Mouse (Mus musculus) hindbrain, embryonic 13.5 days (tissue): ENCODE results near the gene Epas1. TPM values are rescaled to one million over a fixed set of nuclear protein-coding genes. Genes with fewer than 3 reads are reported as not detected.

Experiments used
- ATAC-seq: fragments of 200-750 bp; cut with Nextera tagmentation; 2 replicates; pipeline ENCODE4 v1.8.0; 2017; ENCODE audit warnings: moderate TSS enrichment; ENCODE audit not compliant: low FRiP score
- H3K27ac ChIP-seq: fragments of 300-500 bp; sonication (generic); 2 replicates; pipeline ENCODE4 v1.5.1; 2015; ENCODE audit warnings: inconsistent platforms, mild to moderate bottlenecking, moderate library complexity
- H3K27me3 ChIP-seq: fragments of 300-500 bp; sonication (generic); 2 replicates; pipeline ENCODE4 v1.6.1; 2015; ENCODE audit warnings: mild to moderate bottlenecking, inconsistent platforms
- H3K36me3 ChIP-seq: fragments of 300-500 bp; sonication (generic); 2 replicates; pipeline ENCODE4 v1.6.1; 2015; ENCODE audit warnings: mild to moderate bottlenecking, inconsistent platforms
- H3K4me1 ChIP-seq: fragments of 300-500 bp; sonication (generic); replicated peaks from 2 replicates; pipeline ENCODE4 v1.6.1; 2015; ENCODE audit warnings: inconsistent platforms
- H3K4me2 ChIP-seq: fragments of 300-500 bp; sonication (generic); 2 replicates; pipeline ENCODE4 v1.6.1; 2015; ENCODE audit warnings: inconsistent platforms, mild to moderate bottlenecking, moderate library complexity
- H3K4me3 ChIP-seq: fragments of 300-500 bp; sonication (generic); 2 replicates; pipeline ENCODE4 v1.5.1; 2015; ENCODE audit warnings: mild to moderate bottlenecking, inconsistent platforms
- H3K9ac ChIP-seq: fragments of 300-500 bp; sonication (generic); 2 replicates; pipeline ENCODE4 v1.6.1; 2015; ENCODE audit warnings: mild to moderate bottlenecking, inconsistent platforms
- H3K9me3 ChIP-seq: fragments of 300-500 bp; sonication (generic); 2 replicates; pipeline ENCODE4 v1.6.1; 2016; ENCODE audit warnings: inconsistent platforms
- WGBS: fragments of 180-500 bp; shearing (Covaris S2); methylation state at CpG from one replicate; pipeline ENCODE4 v1.1.7; 2015; 5-methylcytosine and 5-hydroxymethylcytosine counted together
- polyA plus RNA-seq: library from polyadenylated mRNA; unstranded; fragments of >200 nt; fragmentation: Nextera tagmentation; extraction: Ambion mirVana; gene quantifications from 2 replicates; pipeline ENCODE4 v1.2.1, GENCODE M21; 2015

Epas1 gene
- polyA plus RNA-seq, 1 experiment from 2014 or later: 4.6 TPM

- 76% methylated on average over 11 of the region's 11 CpGs for WGBS
Observed at GRCm38 (mm10) chr17:86801213-86801815, 47.8 kb downstream of the Epas1 start.

GRCm38 (mm10) chr17:86801876-86802275 is 48.4 kb downstream of the Epas1 start:
- Histone ChIP-seq H3K4me3 (no peak overlapping the region), H3K9ac (no peak overlapping the region), H3K4me2 (no peak overlapping the region), H3K36me3 (no peaks in the 10 kb centered on the region), H3K9me3 (no peaks in the 10 kb centered on the region), H3K27me3 (no peaks in the 10 kb centered on the region), H3K27ac (peak overlapping the region; percentile 52; the same call in 1 of the 2 replicates), H3K4me1 (peaks cover 8% of the 10 kb centered on the region)
- ATAC-seq: no peak
- 74% methylated on average over 9 of the region's 9 CpGs for WGBS

More at GRCm38 (mm10) chr17:86801213-86801815, 47.8 kb downstream of the Epas1 start:
- no peaks in the 10 kb centered on the region for H3K36me3 ChIP-seq
- H3K4me2 ChIP-seq: no peak overlapping the region
- H3K4me1 ChIP-seq: peaks cover 8% of the 10 kb centered on the region
- peak overlapping the region; percentile 52; the same call in 1 of the 2 replicates for H3K27ac ChIP-seq
- H3K27me3 ChIP-seq: no peaks in the 10 kb centered on the region
- no peaks in the 10 kb centered on the region for H3K9me3 ChIP-seq
- ATAC-seq: no peak
- no peak overlapping the region for H3K4me3 ChIP-seq
- H3K9ac ChIP-seq: no peak overlapping the region

- Histone ChIP-seq H3K4me3 (no peak overlapping the region), H3K9me3 (no peaks in the 10 kb centered on the region), H3K27me3 (no peaks in the 10 kb centered on the region), H3K9ac (no peak overlapping the region), H3K4me2 (no peak overlapping the region), H3K27ac (peak overlapping the region; percentile 35; the same call in 1 of the 2 replicates), H3K4me1 (peaks cover 8% of the 10 kb centered on the region), H3K36me3 (no peaks in the 10 kb centered on the region)
- ATAC-seq: no peak
- 73% methylated on average over 9 of the region's 9 CpGs for WGBS
Observed at GRCm38 (mm10) chr17:86802351-86802985, 49.0 kb downstream of the Epas1 start.

- WGBS: 81% methylated on average over 10 of the region's 10 CpGs
- H3K4me3 ChIP-seq: no peak overlapping the region
- H3K9me3 ChIP-seq: no peaks in the 10 kb centered on the region
- H3K4me1 ChIP-seq: peaks cover 8% of the 10 kb centered on the region
- H3K9ac ChIP-seq: no peak overlapping the region
- H3K4me2 ChIP-seq: no peak overlapping the region
- no peaks in the 10 kb centered on the region for H3K36me3 ChIP-seq
- no peak for ATAC-seq
- H3K27ac ChIP-seq: no peak overlapping the region
- no peaks in the 10 kb centered on the region for H3K27me3 ChIP-seq
Observed at GRCm38 (mm10) chr17:86803147-86803546, 49.6 kb downstream of the Epas1 start.

- H3K4me3 ChIP-seq: no peak overlapping the region
- H3K9me3 ChIP-seq: no peaks in the 10 kb centered on the region
- H3K27me3 ChIP-seq: no peaks in the 10 kb centered on the region
- no peak overlapping the region for H3K27ac ChIP-seq
- peaks cover 8% of the 10 kb centered on the region for H3K4me1 ChIP-seq
- no peak overlapping the region for H3K4me2 ChIP-seq
- WGBS: 87% methylated on average over 5 of the region's 5 CpGs
- no peak for ATAC-seq
- no peak overlapping the region for H3K9ac ChIP-seq
- no peaks in the 10 kb centered on the region for H3K36me3 ChIP-seq
Observed at GRCm38 (mm10) chr17:86803653-86804052, 50.2 kb downstream of the Epas1 start.

GRCm38 (mm10) chr17:86812029-86812428 is 58.5 kb downstream of the Epas1 start:
- Histone ChIP-seq H3K36me3 (no peaks in the 10 kb centered on the region), H3K9me3 (no peaks in the 10 kb centered on the region), H3K4me3 (no peak overlapping the region), H3K27me3 (no peaks in the 10 kb centered on the region), H3K4me2 (no peak overlapping the region), H3K9ac (no peak overlapping the region), H3K27ac (no peak overlapping the region), H3K4me1 (0 out of 2 replicates have a peak, but pooled peaks cover 2% of the 10 kb centered on the region)
- WGBS: 4% methylated on average over 4 of the region's 4 CpGs
- no peak for ATAC-seq

GRCm38 (mm10) chr17:86814320-86814719 is 60.8 kb downstream of the Epas1 start:
- no peaks in the 10 kb centered on the region for H3K9me3 ChIP-seq
- no peaks in the 10 kb centered on the region for H3K36me3 ChIP-seq
- no peak overlapping the region for H3K4me3 ChIP-seq
- no peak overlapping the region for H3K4me2 ChIP-seq
- no peak overlapping the region for H3K27ac ChIP-seq
- H3K27me3 ChIP-seq: no peaks in the 10 kb centered on the region
- no peak overlapping the region for H3K9ac ChIP-seq
- H3K4me1 ChIP-seq: peaks cover 2% of the 10 kb centered on the region; the same call in 1 of the 2 replicates
- no peak for ATAC-seq
- 38% methylated on average over 1 of the region's 1 CpGs for WGBS

GRCm38 (mm10) chr17:86815016-86815865 is 61.7 kb downstream of the Epas1 start:
- Histone ChIP-seq H3K9ac (no peak overlapping the region), H3K36me3 (no peaks in the 10 kb centered on the region), H3K4me3 (no peak overlapping the region), H3K4me2 (no peak overlapping the region), H3K27ac (no peak overlapping the region), H3K27me3 (no peaks in the 10 kb centered on the region), H3K4me1 (peaks cover 2% of the 10 kb centered on the region; the same call in 1 of the 2 replicates), H3K9me3 (no peaks in the 10 kb centered on the region)
- WGBS: 77% methylated on average over 24 of the region's 24 CpGs
- ATAC-seq: no peak

- Histone ChIP-seq H3K9me3 (no peaks in the 10 kb centered on the region), H3K4me2 (no peak overlapping the region), H3K9ac (no peak overlapping the region), H3K27me3 (no peaks in the 10 kb centered on the region), H3K4me3 (no peak overlapping the region), H3K4me1 (no peaks in the 10 kb centered on the region; the same call in 1 of the 2 replicates), H3K27ac (no peak overlapping the region), H3K36me3 (no peaks in the 10 kb centered on the region)
- no peak for ATAC-seq
- WGBS: 91% methylated on average over 8 of the region's 8 CpGs
Observed at GRCm38 (mm10) chr17:86822017-86822737, 68.7 kb downstream of the Epas1 start.

- no peak for ATAC-seq
- WGBS: 95% methylated on average over 18 of the region's 18 CpGs
- H3K27me3 ChIP-seq: no peaks in the 10 kb centered on the region
- no peaks in the 10 kb centered on the region for H3K4me1 ChIP-seq
- H3K36me3 ChIP-seq: no peaks in the 10 kb centered on the region
- H3K4me3 ChIP-seq: no peak overlapping the region
- no peaks in the 10 kb centered on the region for H3K9me3 ChIP-seq
- no peak overlapping the region for H3K4me2 ChIP-seq
- no peak overlapping the region for H3K9ac ChIP-seq
- no peak overlapping the region for H3K27ac ChIP-seq
Observed at GRCm38 (mm10) chr17:86824502-86825162, 71.1 kb downstream of the Epas1 start.

GRCm38 (mm10) chr17:86825163-86825902 is 71.8 kb downstream of the Epas1 start:
- Histone ChIP-seq H3K4me2 (no peak overlapping the region), H3K9ac (no peak overlapping the region), H3K4me1 (no peaks in the 10 kb centered on the region), H3K36me3 (no peaks in the 10 kb centered on the region), H3K27me3 (no peaks in the 10 kb centered on the region), H3K4me3 (no peak overlapping the region), H3K9me3 (no peaks in the 10 kb centered on the region), H3K27ac (no peak overlapping the region)
- WGBS: 87% methylated on average over 9 of the region's 9 CpGs
- no peak for ATAC-seq
